Mouse (Mus musculus) lung, postnatal 25 days (tissue): Measurements from ENCODE around the gene Bysl.
A peak's percentile ranks its signal among the peaks of the same experiment; 100 is the strongest.

Source experiments
- DNase-seq: peaks from one replicate; pipeline ENCODE4 v3.0.0; 2022; ENCODE audit warnings: low spot score

The Bysl gene

GRCm38 (mm10) chr17:47594183-47594968 is 16.9 kb downstream of the Bysl start:
- no peak for DNase-seq

DNA sequence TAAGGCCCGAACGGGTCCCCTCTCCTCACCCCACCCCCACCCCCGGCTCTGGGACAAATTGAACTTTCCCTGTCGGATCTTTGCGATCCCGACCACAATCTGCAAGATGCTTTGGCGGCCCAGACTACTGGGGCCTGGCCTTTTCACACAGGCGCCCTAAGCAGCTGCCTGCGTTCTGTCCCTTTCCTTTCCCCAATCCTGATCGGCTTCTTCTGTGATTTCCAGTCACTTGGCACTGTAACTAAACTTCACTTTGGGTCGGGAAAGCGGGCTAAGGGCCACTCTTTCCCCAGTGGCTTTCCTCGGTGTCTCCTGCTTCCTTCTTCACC is 17.5 kb downstream of the Bysl start:
- no peak for DNase-seq

DNA sequence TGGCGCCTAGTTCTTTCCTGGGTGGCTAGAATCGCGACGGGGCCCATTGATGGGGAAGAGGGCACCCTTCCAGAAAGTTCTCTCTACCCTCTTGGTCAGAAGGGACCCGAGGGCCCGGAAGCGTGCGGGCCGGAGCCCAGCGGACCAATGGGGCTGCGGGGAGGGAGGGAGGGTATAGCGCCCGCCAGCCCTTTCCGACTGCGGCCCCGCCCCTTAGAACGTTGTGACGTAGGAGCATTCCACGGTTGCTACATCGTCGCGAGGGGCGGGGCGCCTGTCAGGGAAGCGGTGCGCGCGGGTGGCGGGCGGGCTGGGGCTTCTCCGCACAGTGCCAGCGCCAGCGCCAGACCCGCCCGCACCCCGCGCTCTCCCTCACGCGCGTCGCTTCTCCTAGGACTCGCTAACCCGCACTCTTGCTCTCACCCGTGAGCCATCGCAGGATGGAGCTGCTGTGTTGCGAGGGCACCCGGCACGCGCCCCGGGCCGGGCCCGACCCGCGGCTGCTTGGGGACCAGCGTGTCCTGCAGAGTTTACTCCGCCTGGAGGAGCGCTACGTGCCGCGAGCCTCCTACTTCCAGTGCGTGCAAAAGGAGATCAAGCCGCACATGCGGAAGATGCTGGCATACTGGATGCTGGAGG is 18.0 kb downstream of the Bysl start:
- peak; percentile 95 for DNase-seq

DNA sequence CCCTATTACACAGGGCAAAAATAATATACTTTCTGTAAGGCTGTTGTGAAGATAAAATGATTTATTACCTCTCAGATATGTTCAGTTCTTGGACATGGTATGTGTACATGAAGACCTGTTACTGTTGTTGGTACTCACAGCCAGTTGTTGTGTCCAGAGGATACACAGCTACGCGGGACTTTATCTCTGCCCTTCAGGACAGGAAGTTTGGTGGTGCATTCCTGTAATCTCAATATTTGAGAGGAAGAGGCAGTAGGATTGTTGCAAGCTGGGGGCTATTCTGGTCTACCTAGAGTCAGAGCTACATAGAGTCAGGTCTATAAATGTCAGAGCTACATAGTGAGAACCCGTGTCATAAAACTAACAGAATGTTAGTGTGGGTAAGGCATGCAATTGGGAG is 20.2 kb downstream of the Bysl start:
- DNase-seq, result no peak

- DNase-seq, result no peak
Measured at GRCm38 (mm10) chr17:47588517-47588916, 22.8 kb downstream of the Bysl start.

GRCm38 (mm10) chr17:47580962-47581361 is 30.3 kb downstream of the Bysl start:
- no peak for DNase-seq

GRCm38 (mm10) chr17:47578655-47579054 is 32.6 kb downstream of the Bysl start:
- DNase-seq, result no peak

DNA sequence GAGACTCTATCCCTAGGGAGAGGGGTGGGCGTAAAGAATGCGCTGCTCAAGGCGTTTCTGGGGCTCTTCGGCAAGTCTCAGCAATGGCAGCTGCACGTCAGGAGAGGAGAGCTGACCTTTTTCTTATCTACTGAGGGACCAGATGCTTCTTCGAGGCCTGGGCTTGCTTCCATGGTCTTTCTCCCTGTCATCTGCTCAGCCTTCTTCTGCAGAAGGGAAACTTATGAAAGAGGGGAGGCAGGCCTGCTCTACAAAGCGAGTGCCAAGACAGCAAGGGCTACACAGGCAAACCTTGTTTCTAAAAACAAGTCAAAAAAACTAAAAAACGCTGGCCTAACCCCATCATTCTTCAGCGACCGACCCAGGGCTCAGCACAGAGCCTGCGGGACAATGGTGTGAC is 36.5 kb downstream of the Bysl start:
- no peak for DNase-seq

GRCm38 (mm10) chr17:47574028-47574427 is 37.3 kb downstream of the Bysl start:
- peak; percentile 73 for DNase-seq

DNA sequence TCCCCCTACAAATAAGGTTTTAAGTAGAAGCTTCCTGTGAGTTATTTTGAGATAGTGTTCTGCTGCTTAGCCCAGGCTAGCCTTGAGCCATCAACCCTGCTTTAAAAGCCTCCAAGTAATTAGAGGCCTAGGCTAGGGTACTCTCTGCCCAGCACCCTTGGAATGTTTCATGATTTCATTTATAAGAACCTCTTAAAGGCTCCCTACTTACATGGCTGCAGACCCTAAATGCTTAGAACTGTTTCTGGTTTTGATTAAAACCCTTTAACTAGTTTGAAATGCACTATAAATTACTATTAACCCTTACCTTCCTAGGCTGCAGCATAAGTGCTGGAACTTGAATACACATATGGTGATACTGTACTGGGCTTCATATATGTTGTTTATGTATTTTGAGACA is 38.9 kb downstream of the Bysl start:
- no peak for DNase-seq

DNA sequence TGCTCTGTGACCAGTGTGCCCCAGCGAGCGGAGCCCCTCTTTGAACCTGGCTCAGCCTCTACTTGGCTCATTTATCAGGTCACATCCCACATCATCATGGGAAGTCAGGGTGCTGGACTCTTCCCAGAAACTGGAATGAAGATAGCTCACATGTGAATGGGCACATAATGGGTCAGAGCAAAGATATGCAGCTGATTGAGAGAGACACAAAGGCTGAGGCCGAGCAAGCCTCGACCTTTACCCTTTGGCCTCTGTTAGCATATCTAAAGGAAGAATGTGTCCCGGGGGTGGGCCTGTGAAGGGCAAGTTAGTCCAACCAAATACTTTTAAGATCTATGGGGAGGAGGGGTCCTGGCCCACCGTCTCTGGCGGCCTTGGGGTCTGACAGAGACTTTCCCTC is 39.7 kb downstream of the Bysl start:
- no peak for DNase-seq

GRCm38 (mm10) chr17:47568951-47569527 is 42.3 kb downstream of the Bysl start:
- no peak for DNase-seq

GRCm38 (mm10) chr17:47568389-47568788 is 42.9 kb downstream of the Bysl start:
- no peak for DNase-seq

- DNase-seq, result peak; percentile 43
Measured at GRCm38 (mm10) chr17:47567271-47567670, 44.0 kb downstream of the Bysl start.

DNA sequence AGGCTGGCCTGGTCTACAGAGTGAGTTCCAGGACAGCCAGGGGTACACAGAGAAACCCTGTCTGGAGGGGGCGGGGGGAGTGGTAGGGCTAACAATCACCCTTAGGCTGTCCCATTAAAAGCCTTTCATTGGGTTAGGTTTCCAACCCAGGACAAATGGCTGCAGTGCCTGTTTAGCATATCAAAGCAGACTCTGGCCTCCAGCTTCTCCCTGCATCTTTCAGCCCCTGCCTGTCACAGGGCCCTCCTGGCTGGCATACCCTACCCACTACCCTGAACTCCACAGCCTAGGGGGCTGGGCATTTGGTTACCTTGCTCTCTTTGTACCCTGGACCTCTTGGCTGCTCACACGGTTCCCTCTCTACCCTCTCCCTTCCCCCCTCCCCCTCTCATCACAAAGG is 45.2 kb downstream of the Bysl start:
- no peak for DNase-seq

GRCm38 (mm10) chr17:47564612-47565011 is 46.7 kb downstream of the Bysl start:
- DNase-seq, result no peak

GRCm38 (mm10) chr17:47562875-47563274 is 48.4 kb downstream of the Bysl start:
- no peak for DNase-seq

DNA sequence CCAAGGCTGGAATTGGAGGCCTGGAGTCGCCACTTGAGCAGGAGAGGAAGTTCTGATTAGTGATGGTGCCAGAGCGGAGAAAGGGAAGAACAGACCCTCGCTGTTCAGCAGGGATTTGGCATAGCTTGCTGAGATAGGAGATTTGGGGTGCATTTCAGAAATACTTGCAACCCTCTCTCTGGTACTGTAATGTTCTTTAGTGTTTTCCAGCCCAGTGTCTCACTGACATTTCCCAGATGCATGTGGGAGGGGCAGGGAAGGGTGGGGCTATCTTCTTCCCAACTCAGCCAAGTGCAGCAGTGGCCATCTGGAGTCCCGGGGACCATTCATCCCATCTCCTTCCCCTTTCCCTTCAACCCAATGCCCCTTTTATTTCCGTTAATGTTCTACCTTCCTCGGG is 51.6 kb downstream of the Bysl start:
- no peak for DNase-seq

GRCm38 (mm10) chr17:47557179-47557578 is 54.1 kb downstream of the Bysl start:
- DNase-seq, result peak; percentile 27

DNA sequence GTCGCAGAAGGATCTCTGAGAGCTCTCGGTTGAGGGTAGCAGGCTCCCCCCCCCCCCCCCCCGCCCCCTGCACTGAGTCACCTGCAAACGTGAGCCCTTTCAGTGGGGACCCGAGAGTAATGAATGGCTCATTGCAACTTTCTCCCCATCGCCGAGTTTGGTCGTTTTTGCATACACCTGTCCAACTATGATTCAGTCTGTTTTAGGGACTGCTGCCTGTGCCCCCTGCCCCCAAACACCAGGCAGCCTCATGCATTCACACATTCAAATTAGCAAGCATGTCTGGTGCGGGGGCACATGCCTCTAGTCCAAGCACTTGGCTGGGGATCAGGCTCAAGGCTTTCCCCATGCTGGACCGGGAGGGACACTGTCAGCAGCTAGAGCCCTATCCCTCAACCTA is 56.7 kb downstream of the Bysl start:
- no peak for DNase-seq

DNA sequence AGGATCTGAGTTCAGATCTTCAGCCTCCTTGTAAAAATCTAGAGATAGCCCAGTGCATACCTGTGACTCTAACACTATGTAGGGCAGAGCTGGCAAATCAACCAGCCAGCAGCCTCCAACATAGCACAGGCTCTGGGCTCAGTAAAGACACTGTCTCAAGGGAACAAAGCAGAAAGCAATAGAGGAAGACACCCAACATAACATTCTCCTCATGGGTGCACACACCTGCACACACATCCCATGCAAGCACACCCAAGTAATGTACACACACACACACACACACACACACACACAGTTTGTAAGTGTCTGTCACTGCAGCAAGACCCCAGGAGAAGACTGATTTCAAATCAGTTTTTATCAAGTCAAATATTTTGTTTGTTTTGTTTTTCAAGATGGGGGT is 58.3 kb downstream of the Bysl start:
- DNase-seq, result no peak

- no peak for DNase-seq
Measured at GRCm38 (mm10) chr17:47551049-47551448, 60.2 kb downstream of the Bysl start.
